Mouse (Mus musculus) limb, embryonic 11.5 days (tissue): Measurements from ENCODE around the gene Selenoo. TPM values are rescaled to one million over a fixed set of nuclear protein-coding genes. Genes with fewer than 3 reads are reported as not detected.

Experiments
- ATAC-seq: fragments of 200-750 bp; cut with Nextera tagmentation; 2 replicates; pipeline ENCODE4 v1.8.0; 2017; ENCODE audit warnings: low read depth; ENCODE audit not compliant: insufficient number of reproducible peaks, low FRiP score, low TSS enrichment
- DNase-seq: peaks from one replicate; pipeline ENCODE4 v3.0.0-alpha.2; 2015; ENCODE audit warnings: low spot score
- H3K27ac ChIP-seq: fragments of 300-500 bp; sonication (generic); replicated peaks from 2 replicates; pipeline ENCODE4 v1.5.1; 2014; ENCODE audit warnings: low read depth, mild to moderate bottlenecking, low read length
- H3K27me3 ChIP-seq: fragments of 300-500 bp; sonication (generic); 2 replicates; pipeline ENCODE4 v1.6.1; 2014; ENCODE audit warnings: mild to moderate bottlenecking, low read length, mixed read lengths; ENCODE audit not compliant: control insufficient read depth, insufficient read depth
- H3K36me3 ChIP-seq: fragments of 300-500 bp; sonication (generic); 2 replicates; pipeline ENCODE4 v1.6.1; 2014; ENCODE audit warnings: mild to moderate bottlenecking, low read length, moderate library complexity, mixed read lengths; ENCODE audit not compliant: control insufficient read depth, insufficient read depth
- H3K4me1 ChIP-seq: fragments of 300-500 bp; sonication (generic); 2 replicates; pipeline ENCODE4 v1.6.1; 2014; ENCODE audit warnings: low read length, mixed read lengths; ENCODE audit not compliant: control insufficient read depth, insufficient read depth
- H3K4me2 ChIP-seq: fragments of 300-500 bp; sonication (generic); 2 replicates; pipeline ENCODE4 v1.6.1; 2014; ENCODE audit warnings: low read depth, mild to moderate bottlenecking, moderate library complexity; ENCODE audit not compliant: severe bottlenecking
- H3K4me3 ChIP-seq: fragments of 300-500 bp; sonication (generic); 2 replicates; pipeline ENCODE4 v1.5.1; 2014; ENCODE audit warnings: low read depth, low read length
- H3K9ac ChIP-seq: fragments of 300-500 bp; sonication (generic); 2 replicates; pipeline ENCODE4 v1.6.1; 2014; ENCODE audit warnings: mild to moderate bottlenecking, low read length
- H3K9me3 ChIP-seq: fragments of 300-500 bp; sonication (generic); 2 replicates; pipeline ENCODE4 v1.6.1; 2016; ENCODE audit warnings: low read length; ENCODE audit not compliant: control insufficient read depth
- WGBS: fragments of 180-500 bp; shearing (Covaris S2); extraction: QIAGEN DNeasy Blood & Tissue Kit; methylation state at CpG from one replicate; pipeline ENCODE4 v1.1.7; 2014; 5-methylcytosine and 5-hydroxymethylcytosine counted together
- polyA plus RNA-seq: library from polyadenylated mRNA; unstranded; fragments of >200 nt; fragmentation: Nextera tagmentation; extraction: Ambion mirVana; gene quantifications from 2 replicates; pipeline ENCODE4 v1.2.1, GENCODE M21; 2014

Selenoo gene
- polyA plus RNA-seq, 1 experiment from 2014 or later, result 15.4 TPM

GRCm38 (mm10) chr15:89061761-89062517, 26.9 kb upstream of the Selenoo start:
- H3K4me1 ChIP-seq, result no peaks in the 10 kb centered on the region
- H3K9me3 ChIP-seq, result no peaks in the 10 kb centered on the region
- no peaks in the 10 kb centered on the region for H3K36me3 ChIP-seq
- 88% methylated on average over 6 of the region's 6 CpGs for WGBS
- no peak overlapping the region for H3K4me3 ChIP-seq
- H3K4me2 ChIP-seq, result no peak overlapping the region
- no peak for DNase-seq
- no peak for ATAC-seq
- H3K27me3 ChIP-seq, result peaks cover 54% of the 10 kb centered on the region
- H3K9ac ChIP-seq, result no peak overlapping the region
- no peak overlapping the region for H3K27ac ChIP-seq

- H3K4me1 ChIP-seq, result no peaks in the 10 kb centered on the region
- ATAC-seq (no peak), DNase-seq (no peak)
- 89% methylated on average over 5 of the region's 5 CpGs for WGBS
- H3K4me3 ChIP-seq, result no peak overlapping the region
- H3K9me3 ChIP-seq, result no peaks in the 10 kb centered on the region
- H3K36me3 ChIP-seq, result no peaks in the 10 kb centered on the region
- no peak overlapping the region for H3K9ac ChIP-seq
- H3K4me2 ChIP-seq, result no peak overlapping the region
- no peak overlapping the region for H3K27ac ChIP-seq
- peaks cover 59% of the 10 kb centered on the region for H3K27me3 ChIP-seq
These were observed 26.4 kb upstream of the Selenoo start for GRCm38 (mm10) chr15:89062518-89062910.

GRCm38 (mm10) chr15:89063001-89063400, 25.9 kb upstream of the Selenoo start:
- no peaks in the 10 kb centered on the region; the same call in 1 of the 2 replicates for H3K36me3 ChIP-seq
- 66% methylated on average over 7 of the region's 7 CpGs for WGBS
- H3K4me3 ChIP-seq, result no peak overlapping the region
- no peak for DNase-seq
- peaks cover 61% of the 10 kb centered on the region for H3K27me3 ChIP-seq
- H3K9me3 ChIP-seq, result no peaks in the 10 kb centered on the region
- no peak overlapping the region for H3K27ac ChIP-seq
- ATAC-seq, result no peak
- H3K4me2 ChIP-seq, result no peak overlapping the region
- no peaks in the 10 kb centered on the region for H3K4me1 ChIP-seq
- H3K9ac ChIP-seq, result no peak overlapping the region

DNA sequence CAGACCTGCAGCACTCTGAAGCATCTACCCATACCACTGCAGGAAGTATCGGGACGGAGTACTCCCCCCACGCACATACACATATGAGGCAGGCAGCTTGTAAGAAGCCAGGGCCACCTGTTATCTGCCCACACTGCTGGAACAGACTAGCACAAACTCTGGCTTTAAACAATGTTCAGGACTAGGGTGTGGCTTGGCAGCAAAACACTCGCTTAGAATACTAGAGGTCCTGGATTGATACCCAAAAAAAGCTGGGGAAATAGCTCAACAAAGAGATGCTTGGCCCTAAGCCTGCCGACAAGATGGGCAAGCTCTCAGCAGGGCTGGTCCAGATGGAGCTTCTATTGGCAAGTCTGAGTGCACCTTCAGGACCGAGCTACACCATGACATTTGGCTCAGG, 25.3 kb upstream of the Selenoo start:
- Histone ChIP-seq H3K4me1 (no peaks in the 10 kb centered on the region), H3K27ac (no peak overlapping the region), H3K27me3 (peaks cover 62% of the 10 kb centered on the region), H3K4me3 (no peak overlapping the region), H3K4me2 (no peak overlapping the region), H3K9me3 (no peaks in the 10 kb centered on the region), H3K9ac (no peak overlapping the region), H3K36me3 (no peaks in the 10 kb centered on the region; the same call in 1 of the 2 replicates)
- 59% methylated on average over 6 of the region's 6 CpGs for WGBS
- ATAC-seq (no peak), DNase-seq (no peak)

GRCm38 (mm10) chr15:89064891-89065290, 24.0 kb upstream of the Selenoo start:
- no peaks in the 10 kb centered on the region for H3K9me3 ChIP-seq
- no peaks in the 10 kb centered on the region; the same call in 1 of the 2 replicates for H3K36me3 ChIP-seq
- 93% methylated on average over 5 of the region's 5 CpGs for WGBS
- H3K27ac ChIP-seq, result no peak overlapping the region
- H3K27me3 ChIP-seq, result peaks cover 61% of the 10 kb centered on the region
- no peak overlapping the region for H3K4me3 ChIP-seq
- no peak overlapping the region for H3K4me2 ChIP-seq
- DNase-seq (no peak), ATAC-seq (no peak)
- no peaks in the 10 kb centered on the region for H3K4me1 ChIP-seq
- H3K9ac ChIP-seq, result no peak overlapping the region

DNA sequence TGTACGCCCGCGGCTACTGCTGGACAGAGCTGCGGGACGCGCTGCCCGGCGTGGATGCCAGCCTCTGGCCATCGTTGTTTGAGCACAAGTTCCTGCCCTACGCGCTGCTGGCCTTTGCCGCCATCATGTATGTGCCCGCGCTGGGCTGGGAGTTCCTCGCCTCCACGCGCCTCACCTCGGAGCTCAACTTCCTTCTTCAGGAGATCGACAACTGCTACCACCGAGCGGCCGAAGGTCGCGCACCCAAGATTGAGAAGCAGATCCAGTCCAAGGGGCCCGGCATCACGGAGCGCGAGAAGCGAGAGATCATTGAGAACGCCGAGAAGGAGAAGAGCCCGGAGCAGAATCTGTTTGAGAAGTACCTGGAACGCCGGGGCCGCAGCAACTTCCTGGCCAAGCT, 21.3 kb upstream of the Selenoo start:
- 30% methylated on average over 35 of the region's 35 CpGs for WGBS
- peak overlapping the region; percentile 28; the same call in 1 of the 2 replicates for H3K4me2 ChIP-seq

DNA sequence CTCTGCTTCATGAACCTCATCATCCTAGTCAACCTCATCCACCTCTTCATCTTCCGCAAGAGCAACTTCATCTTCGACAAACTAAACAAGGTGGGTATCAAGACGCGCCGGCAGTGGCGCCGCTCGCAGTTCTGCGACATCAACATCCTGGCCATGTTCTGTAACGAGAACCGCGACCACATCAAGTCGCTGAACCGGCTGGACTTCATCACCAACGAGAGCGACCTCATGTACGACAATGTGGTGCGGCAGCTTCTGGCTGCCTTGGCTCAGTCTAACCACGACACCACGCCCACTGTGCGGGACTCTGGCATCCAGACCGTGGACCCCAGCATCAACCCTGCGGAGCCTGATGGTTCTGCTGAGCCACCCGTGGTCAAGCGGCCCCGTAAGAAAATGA, 20.7 kb upstream of the Selenoo start:
- no peaks in the 10 kb centered on the region for H3K4me1 ChIP-seq
- DNase-seq (no peak), ATAC-seq (no peak)
- no peak overlapping the region for H3K27ac ChIP-seq
- peaks cover 39% of the 10 kb centered on the region for H3K27me3 ChIP-seq
- peak overlapping the region; percentile 28 for H3K4me2 ChIP-seq
- no peak overlapping the region for H3K9ac ChIP-seq
- H3K36me3 ChIP-seq, result no peaks in the 10 kb centered on the region; the same call in 1 of the 2 replicates
- H3K9me3 ChIP-seq, result no peaks in the 10 kb centered on the region
- no peak overlapping the region for H3K4me3 ChIP-seq
- WGBS, result 27% methylated on average over 26 of the region's 26 CpGs

More for the DNA sequence above, 21.3 kb upstream of the Selenoo start:
- H3K27me3 ChIP-seq, result peaks cover 43% of the 10 kb centered on the region
- no peaks in the 10 kb centered on the region for H3K9me3 ChIP-seq
- H3K27ac ChIP-seq, result no peak overlapping the region
- ATAC-seq (no peak), DNase-seq (peak; percentile 45)
- no peaks in the 10 kb centered on the region; the same call in 1 of the 2 replicates for H3K36me3 ChIP-seq
- H3K9ac ChIP-seq, result no peak overlapping the region
- H3K4me3 ChIP-seq, result no peak overlapping the region
- no peaks in the 10 kb centered on the region for H3K4me1 ChIP-seq

GRCm38 (mm10) chr15:89069336-89069840, 19.5 kb upstream of the Selenoo start:
- Histone ChIP-seq H3K27me3 (peaks cover 39% of the 10 kb centered on the region), H3K4me1 (no peaks in the 10 kb centered on the region), H3K4me2 (no peak overlapping the region), H3K4me3 (no peak overlapping the region), H3K9me3 (no peaks in the 10 kb centered on the region), H3K27ac (no peak overlapping the region), H3K36me3 (no peaks in the 10 kb centered on the region; the same call in 1 of the 2 replicates), H3K9ac (no peak overlapping the region)
- no peak for ATAC-seq
- no peak for DNase-seq
- 76% methylated on average over 19 of the region's 19 CpGs for WGBS
